Mouse (Mus musculus) C2C12 (cell line): Measurements from ENCODE around the gene Paics.

ENCODE experiments used
- CTCF ChIP-seq: IDR thresholded peaks from one replicate; pipeline ENCODE4 v1.5.1; 2011; ENCODE audit not compliant: control insufficient read depth, insufficient read depth, insufficient read length
- MAX ChIP-seq: IDR thresholded peaks from one replicate; pipeline ENCODE4 v1.6.1; 2011; ENCODE audit warnings: mild to moderate bottlenecking, control low read depth
- MYOG ChIP-seq: IDR thresholded peaks from one replicate; pipeline ENCODE4 v1.6.1; 2011; ENCODE audit not compliant: control insufficient read depth, insufficient read length; ENCODE audit errors: extremely low read depth
- USF1 ChIP-seq: IDR thresholded peaks from one replicate; pipeline ENCODE4 v1.6.1; 2011; ENCODE audit warnings: low read depth, mild to moderate bottlenecking, control low read depth, moderate library complexity

DNA sequence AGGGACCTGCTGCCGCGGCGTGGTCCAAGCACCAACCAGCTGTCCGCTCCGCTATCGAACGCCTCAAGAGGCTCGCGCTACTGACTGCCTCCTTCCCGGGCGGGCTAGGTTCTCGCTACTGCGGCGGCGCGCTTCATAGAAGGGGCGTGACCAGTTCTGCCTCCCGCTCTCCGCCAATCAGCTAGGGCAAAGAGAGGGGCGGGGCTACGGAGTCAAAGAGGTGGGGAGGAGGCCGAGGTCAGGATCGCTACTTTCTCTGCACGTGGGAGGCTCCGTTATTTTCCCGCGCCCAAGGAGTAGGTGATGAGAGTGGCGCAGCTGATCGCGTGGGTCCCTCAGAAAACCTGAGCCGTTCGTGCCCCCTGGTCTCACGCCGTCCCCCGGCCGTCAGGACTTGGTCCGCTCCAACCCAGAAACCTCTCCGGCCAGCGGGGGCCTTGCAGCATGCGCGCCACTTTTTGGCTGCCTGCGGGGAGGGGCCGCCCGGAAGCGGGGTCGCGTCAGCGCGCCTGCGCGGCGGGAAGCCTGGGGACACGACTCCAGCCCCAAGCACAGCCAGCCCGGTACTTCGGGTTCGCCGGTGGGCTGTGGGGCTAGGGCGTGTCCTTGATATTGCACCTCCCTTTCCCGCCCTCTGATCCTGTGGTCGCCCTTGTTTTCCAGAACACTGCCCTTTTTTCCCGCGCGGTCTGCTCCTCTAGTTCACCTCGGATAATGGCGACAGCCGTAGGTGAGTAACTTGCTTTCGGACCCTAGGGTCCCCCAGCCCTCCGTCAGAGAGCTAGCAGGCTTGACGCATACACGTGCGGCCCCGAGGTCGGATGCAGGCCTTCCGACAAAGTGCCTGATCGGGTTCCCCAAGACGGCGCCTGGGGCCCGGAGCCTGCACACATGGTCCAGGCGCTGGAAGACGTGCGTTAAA is at the start of gene Paics, which contains the start of gene Ppat:
- no peak for TF ChIP-seq CTCF
- peak; percentile 87 for TF ChIP-seq MAX
- peak; percentile 1 for TF ChIP-seq USF1
- TF ChIP-seq MYOG, result no peak
